Mouse (Mus musculus): ENCODE measurements around the gene Slc8b1.
A peak's percentile ranks its signal among the peaks of the same experiment; 100 is the strongest.
"Not testable (repeated sequence)": the region's sequence is repeated elsewhere in the genome, so short reads cannot be mapped to it uniquely, and the experiment has no call there.

Gene Slc8b1

DNA sequence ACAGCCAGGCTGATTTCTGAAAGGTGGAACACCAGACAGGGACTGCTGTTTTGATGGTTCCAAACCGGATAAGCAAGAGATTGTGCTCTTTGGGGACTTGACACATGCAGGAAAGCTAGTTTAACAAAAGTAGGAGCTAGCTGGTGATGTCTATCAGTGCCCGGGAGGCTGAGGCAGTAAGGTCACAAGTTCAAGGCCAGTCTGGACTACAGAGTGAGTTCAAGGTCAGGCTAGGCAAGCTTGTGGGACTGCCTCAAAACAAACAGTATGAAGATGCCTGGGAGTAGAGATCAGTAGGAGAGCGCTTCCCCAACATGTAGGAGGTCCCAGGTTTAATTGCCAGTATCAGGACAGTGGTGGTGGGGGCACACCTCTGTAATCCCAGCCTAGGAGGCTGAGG is 13.9 kb upstream of the Slc8b1 start:
- DNase-seq = no peak

DNA sequence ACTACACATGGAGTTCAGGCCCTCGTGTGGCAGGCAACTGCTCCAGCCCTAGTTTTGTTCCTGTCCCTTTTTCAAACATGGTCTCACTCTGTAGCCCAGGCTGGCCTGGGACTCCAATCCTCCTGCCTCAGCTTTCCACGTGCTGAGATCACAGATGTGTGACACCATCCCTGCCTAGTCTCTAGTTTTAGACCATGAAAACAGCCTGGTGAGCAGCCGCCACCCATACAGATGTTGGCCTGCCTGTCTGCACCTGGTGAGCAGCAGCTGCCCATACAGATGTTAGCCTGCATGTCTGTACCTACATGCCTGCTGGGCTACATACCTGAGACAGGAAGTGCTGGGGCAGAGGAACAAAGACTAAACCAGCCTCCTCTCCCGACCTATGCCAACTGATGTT is 11.8 kb upstream of the Slc8b1 start:
- no peak for DNase-seq

DNA sequence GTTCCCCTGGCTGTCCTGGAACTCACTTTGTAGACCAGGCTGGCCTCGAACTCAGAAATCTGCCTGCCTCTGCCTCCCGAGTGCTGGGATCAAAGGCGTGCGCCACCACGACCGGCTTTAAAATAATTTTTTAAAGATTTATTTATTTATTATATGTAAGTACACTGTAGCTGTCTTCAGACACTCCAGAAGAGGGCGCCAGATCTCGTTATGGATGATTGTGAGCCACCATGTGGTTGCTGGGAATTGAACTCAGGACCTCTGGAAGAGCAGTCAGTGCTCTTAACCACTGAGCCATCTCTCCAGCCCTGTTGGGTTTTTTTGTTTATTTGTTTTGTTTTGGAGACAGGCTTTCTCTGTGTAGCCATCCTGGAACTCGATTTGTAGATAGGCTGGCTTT is 10.4 kb upstream of the Slc8b1 start:
- DNase-seq = not testable (repeated sequence)

DNA sequence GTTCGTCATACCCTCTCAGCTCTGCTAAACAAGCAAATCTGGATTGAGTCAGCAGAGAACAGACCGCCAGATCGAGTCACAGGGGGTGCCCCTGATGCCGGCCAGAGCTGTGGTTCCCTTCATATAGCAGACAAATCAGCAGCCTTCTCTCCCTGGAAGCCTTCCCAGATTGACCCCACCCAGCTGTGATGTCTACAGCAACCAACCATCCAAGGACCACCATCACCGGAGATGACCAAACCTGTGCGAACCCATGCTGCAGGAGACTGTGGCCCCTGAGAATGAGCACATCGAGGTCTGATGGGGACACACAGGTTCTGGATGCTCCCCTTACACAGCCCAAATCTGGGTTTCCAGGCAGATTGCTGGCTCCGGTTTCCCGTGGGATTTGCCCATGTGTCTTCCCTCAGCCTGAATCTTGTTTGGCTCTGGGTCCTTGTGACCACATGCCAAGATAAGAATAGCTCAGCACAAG is 8.8 kb upstream of the Slc8b1 start:
- DNase-seq = no peak

DNA sequence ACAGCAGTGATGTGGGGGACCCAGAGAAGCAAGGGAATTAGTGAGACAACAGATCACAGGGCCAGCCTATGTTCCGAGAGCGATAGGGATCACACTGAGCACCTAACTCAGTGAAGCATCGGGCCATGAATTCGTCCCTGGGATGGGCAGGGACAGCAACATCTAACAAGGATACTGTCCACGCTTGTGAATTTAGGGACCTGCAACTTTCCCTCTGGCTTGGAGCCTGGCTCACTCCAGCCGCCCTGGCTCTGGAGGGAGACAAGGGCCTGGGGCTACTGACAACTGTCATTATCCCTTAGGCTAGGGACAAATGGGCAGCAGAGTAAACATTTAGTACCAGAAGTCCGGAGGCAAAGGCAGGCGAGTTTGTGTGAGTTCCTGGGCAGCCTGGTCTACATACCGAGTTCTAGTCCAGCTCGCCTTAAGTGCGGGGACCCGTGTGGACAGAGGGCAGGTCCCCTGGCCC is 8.3 kb upstream of the Slc8b1 start:
- no peak for DNase-seq

DNA sequence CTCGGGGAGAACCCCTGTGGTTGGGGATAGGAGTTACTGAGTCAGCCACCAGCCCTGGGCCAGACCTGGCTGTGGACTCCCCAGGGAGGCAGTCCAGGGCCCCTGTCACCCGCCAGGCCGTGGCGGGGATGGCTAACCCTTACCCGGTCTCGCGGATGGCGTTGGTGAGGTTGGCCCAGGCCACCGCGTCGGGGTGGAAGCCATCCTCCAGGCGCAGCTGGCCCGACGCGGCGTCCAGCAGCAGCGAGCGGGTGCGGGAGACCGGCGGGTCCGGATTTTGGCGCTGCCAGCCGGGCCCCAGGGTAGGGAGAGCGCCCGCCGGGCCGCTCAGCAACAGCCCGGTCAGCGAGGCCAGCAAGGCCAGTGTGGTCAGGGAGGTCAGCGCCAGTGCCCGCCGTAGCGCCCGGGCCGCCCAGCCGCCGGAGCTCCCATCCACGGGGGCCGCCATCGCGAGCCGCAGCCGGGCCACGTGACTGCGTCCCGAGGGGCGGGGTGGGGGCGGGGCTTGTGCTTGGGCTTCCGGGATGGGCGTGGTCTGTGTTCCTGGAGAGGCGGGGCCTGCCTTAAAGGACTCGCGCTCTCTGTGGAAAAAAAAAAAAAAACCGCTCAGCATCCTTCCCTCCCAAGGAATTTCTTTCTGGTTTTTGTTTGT is 7.7 kb upstream of the Slc8b1 start, which contains the start of gene Plbd2:
Plbd2 (minus strand) TSS at position 482 of the 652 bp plus-strand sequence.
- DNase-seq = peak; percentile 85 to 86

DNA sequence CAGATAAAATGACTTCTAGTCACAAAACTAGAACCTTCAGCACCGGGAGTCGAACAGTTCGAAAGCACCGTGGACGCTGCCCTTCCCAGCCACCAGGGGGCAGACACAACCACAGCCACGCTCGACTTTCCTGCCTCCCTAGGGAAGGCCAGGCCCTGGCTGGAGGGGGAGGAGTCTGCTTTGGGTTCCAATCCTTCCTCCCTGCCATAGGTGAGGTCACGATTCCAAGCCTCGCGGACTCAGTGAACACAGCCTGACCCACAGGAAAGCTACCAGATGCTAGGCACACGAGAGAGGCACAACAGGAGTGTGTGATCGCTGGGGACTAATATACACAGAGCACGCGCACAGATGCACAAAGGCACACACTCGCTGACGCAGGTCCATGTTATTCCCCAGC is 5.6 kb upstream of the Slc8b1 start:
- DNase-seq = peak; percentile 75 to 84

DNA sequence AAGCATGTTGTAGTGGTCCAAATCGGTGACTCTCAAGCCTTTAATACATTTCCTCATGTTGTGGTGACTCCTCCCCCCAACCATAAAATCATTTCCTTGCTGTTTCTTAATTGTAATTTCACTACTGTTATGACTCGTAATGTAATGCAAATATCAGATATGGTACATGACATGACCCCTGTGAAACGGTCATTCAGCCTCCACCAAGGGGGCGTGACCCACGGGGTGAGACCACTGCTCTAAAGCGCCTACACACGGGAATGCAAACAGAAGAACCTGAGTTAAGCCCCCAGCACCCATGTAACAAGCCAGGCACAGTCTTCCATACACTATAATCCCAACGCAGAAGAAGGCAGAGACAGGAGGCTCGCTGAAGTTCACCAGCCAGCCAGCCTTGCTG is 5.2 kb upstream of the Slc8b1 start:
- DNase-seq = no peak

DNA sequence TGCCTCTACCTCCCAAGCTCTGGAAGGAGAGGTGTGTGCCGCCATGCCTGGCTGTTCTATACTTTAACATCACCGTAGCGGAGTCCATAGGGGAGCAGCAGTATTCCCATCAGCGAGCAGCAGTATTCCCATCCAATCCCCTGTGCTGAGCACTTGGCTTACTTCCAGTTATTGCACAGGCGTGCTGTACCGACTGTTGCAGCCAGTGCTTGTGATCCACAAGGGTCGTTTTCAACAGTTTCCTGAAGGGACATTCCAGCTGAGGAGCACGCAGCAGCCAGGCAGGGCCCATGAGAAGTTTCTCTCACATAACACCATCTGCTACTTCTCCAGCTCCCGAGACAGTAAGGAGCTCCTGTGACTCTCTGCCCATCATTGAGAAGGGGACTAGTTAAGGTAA is 4.5 kb upstream of the Slc8b1 start:
- no peak for DNase-seq

DNA sequence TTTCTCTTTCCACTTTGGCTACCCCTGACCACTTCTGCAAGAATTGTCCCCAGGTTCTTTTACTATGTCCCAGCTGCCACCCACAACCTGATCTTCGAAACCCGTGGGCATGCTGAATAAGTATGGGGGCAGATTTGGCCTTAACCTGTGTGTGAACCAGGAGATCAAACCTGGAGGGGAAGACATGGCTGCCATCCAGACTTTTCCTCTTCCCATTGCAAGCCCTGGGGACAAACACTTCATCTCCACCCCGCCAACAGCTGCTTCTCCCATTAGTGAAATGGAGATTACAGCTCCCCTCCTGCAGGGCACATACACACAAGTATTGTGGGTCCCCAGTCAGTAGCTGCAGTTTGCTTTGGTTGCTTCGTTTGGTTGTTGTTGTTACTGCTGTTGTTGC is 3.7 kb upstream of the Slc8b1 start:
- DNase-seq = no peak

DNA sequence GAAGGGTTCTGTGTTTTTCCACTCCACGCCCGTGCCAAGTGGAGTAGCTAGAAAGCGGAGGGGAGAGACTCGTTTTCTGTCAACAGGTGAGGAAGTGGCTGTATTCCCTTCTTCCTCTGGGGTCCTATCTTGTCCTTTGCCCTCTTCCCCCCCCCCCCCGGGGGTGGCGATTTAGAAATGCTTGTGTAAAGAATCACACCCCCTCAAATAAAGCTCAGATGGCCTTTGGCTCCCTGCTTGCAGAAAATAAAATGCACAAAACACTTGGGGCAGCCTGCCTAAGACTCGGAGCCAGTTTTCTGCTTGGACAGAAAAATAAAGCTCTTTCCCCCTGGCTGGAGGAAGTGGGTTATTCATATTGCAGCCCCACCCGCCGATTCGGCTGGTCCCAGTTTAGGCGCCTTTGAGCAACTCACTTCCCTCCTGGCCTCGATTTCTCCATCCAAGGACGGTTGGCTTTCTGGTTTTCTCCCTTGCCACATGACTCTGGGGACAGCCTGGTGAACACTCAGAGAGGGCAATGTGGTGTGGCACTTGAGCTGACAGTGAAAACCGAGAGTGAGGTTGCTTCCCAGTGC is 764 bp downstream of the Slc8b1 start:
- peak; percentile 55 to 63 for DNase-seq

DNA sequence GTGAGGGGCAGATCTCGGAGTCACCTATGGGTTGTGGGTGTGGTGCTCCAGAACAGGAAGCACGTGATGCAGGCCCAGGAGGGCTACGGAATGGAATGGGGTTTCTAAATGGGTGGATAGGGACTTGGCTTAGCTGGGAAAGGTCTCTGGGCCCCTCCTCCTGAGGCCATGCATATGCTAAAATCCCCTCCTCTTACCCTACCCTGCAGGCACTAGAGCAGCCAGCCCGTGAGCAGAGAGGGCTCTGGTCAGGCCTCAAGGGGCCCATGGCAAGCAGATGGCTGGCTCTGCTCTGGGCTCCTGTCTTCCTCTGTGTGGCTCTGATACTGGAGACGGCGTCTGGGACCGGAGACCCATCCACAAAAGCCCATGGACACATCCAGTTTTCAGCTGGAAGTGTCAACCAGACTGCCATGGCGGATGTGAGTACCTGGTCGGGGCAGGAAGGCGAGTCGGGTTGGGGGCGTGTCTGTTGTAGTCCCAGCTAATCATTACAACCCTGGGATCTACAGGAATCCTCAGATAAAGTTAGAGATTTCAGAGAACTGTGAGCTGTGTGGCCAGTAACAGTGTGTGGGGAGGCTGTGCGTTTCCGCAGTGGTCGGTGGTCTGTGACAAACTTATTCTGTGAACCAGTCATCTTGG is 2.1 kb downstream of the Slc8b1 start:
- no peak for DNase-seq

DNA sequence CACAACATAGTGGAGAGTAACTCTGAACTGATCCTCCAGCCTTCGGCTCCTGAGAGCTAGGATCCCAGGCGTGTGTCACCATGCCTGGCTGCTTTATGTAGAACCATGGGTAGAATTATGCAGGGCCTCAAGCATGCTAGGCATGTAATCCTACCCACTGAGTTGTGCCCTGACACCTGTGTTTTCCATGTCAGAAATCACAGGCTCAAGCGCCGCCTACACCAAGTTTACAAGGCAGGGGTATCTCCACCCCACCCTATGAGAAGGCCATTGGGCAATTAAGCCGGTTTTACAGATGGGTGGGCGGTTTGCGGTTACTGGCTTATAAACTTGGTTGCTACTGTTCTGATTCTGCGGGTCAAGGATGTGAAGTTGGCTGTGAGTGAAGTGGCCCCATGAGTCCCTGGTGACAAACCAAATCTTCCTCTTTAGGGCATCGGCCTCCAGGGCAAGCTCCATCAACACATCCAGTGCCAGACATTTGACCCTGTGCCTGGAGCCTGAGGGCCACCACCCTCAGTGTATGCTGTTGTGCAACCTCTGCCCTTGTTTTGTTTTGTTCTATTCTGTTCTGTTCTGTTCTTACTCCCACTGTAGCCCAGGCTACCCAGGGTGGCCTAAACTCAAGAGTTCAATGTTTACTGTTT is 3.2 kb downstream of the Slc8b1 start:
- DNase-seq = peak in 1 of 2 experiments; percentile 30

DNA sequence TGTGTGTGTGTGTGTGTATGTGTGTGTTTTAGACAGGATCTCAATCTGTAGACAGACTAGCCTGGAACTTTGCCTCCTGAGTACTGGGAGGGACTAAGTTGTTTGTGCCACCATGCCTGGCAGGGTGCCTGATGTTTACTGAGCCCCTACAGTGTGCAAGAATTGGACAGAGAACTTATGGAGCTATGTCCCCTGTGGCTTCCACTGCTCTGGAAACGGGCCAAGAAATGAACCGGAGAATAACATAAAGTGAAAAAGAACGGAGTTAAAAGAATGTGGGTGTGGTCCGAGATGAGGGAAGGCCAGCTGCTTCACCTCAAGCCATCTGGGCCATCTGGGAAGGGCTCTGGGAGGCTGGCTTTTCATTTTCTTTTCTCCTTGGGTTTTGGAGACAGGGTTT is 3.8 kb downstream of the Slc8b1 start:
- DNase-seq = peak; percentile 75 to 83

DNA sequence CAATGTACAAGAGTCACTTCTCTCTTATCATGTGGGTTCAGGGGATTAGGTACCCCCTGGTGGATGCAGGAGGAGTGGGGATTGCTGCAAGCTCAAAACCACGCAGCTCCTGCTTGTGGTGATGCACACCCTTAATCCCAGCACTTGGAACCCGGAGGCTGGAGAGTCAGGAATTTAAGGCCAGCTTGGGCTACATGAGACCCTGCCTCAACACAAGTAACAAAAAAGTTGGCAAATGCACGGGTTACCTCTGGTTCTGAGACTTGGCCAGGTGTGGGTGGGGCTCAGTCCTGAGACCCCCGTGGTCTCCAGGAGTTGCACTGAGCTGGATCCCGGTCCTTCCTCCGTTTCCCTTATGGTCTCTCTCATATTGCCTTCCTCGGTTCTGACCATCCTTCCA is 4.5 kb downstream of the Slc8b1 start:
- DNase-seq = no peak

DNA sequence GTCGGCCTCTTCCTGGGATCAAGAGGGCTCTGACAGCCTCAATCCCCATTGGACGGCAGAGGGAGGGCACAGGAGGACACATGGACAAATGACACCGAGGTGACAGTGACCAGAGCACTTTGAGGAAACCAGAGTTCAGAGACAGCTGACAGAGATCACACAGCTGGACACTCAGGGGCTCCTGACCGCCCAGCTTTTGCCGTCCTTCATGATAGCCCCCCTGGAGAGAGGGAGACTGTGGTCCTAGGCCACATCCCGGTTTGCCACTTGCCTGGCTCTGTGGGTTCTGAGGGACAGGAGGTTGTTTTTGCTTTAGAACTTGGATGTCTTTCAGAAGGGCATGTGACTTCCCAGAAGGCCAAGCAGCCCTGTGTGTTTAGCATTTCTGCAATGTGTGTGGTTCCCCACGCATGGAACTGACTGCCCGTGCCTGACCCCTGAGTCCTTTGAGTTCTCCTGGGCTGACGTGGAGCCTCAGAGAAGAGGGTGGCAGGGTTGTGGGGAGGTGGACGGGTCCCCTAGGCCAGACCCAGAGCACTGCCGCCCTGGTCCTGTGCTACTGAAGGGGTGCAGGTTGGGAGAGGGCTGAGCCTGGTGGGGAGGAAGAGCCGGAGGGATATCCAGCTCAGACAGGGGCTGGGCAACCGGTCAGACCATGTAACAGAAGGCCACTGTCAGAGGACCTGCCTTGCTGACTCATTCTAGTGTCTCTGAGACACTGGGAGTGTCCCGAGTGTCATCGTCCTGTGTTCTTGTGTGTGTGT is 5.4 kb downstream of the Slc8b1 start:
- DNase-seq = peak; percentile 31 to 46

DNA sequence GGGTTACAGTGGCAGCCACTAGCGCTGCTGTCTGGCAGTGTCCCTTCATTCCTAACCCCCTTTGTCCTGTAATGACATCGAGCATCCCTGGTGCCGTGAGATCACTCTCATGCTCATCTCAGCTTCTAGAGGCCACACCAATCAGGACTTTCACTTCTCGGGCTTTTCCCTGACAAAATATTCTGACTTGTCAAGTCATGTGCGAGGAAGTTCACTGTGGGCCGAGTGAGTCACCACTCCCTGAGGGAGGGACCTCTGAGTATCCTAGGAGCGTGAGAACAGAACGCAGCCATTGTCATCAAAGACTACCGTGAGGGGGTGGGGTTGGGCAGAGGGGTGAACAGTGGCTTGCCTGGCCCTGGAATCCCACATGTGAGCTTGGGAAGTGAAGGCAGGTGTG is 6.6 kb downstream of the Slc8b1 start:
- DNase-seq = no peak

DNA sequence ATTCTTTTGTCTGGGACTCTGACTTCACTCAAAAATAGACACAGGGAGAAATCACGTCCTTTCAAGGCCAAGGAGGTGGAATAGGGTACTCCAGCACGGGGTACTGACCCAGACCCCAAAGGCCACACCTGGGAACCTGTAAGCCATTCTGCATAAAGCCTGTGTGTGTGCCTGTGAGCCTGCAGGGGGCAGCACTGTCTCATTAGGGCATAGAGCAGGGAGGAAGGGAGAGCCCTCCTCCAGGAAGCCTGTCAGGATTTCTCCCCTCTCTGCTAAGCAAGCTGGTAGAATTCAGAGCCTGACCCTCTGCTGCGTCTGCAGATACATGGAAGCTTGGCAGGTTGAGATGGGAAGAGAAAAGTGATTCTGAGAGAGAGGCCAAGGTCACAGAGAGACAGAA is 11.7 kb downstream of the Slc8b1 start:
- DNase-seq = peak in 1 of 2 experiments; percentile 43

DNA sequence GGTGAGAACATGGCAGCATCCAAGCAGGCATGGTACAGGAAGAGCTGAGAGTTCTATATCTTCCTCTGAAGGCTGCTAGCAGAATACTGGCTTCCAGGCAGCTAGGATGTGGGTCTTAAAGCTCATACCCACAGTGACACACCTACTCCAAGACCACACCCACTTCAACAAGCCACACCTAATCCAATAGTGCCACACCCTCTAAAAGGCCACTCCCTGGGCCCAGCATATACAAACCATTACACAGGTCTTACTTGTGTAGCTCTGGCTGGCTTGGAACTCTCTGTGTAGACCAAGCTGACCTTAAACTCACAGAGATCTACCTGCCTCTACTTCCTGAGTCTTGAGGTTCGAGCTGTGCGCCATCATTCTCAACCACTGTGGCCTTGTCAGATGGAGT is 13.8 kb downstream of the Slc8b1 start:
- no peak for DNase-seq

DNA sequence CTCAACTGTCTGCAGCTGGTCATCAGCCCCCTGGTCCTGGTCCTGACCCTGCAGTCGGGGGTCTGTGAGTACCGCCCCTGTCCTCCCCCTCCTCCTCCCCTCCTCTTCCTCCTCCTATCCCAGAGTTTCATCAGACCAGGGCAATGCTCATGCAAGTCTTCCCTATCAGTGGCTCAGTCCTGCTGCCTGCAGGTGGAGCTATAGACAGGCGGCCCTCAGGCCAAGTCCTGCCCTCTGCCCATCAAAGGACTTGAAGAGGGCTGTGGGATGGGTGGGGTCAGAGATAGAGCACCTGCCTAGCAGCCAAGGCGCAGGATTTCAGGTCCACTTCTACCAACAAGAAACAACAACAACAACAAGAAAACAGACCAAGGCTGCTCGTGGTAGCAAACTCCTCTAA is 14.8 kb downstream of the Slc8b1 start:
- DNase-seq = no peak

DNA sequence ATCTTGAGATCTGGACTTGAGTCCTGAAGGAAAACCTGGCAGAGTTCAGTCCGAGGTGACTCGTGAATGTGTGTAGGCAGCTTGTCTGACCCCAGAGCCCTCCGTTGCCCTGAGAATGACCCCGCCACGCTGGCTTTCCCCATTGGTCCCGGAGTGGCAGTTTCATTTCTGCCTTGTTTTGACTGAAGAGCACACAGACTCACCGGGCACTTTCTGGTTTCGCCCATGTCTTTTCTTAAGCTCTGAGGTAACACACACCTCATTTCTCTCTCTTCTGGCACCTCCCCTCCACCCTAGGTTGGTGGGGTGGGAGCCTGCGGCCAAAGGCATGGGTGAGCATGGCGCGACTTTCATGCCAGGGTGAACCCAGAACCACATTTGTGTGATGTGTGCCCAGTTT is 15.3 kb downstream of the Slc8b1 start:
- no peak for DNase-seq

DNA sequence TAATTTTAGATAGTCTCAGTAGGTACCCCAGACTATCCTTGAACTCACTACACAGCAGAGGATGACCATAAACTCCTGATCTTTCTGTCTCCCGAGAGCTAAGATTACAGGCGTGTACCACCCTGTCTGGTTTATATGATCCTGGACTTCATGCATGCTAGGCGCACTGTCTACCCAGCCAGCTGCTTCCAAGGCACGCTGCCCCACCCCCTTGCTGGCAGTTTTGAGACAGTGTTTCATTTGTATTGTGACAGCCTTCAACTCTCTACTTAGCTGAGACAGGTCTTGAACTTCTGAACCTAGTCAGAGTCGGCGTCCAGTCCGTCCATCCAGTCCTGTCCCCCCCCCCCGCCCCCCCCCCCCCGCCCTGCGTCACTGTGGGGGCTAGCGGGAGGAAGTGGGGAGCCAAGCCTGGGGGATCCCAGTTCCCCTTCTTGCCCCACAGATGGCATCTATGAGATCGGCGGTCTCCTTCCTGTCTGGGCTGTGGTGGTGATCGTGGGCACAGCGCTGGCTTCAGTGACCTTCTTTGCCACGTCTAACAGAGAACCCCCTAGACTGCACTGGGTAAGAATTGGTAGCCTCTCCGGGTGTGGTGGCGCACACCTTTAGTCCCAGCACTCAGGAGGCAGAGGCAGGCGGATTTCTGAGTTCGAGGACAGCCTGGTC is 16.5 kb downstream of the Slc8b1 start:
- no peak for DNase-seq
